Mouse (Mus musculus): ENCODE measurements at regions not wholly inside any gene's neighbourhood (a gene's known extent, or its start where the extent isn't known, plus 50 kb on each side); places are given as distances from the start of the nearest gene placed in this dataset.

GRCm38 (mm10) chr15:63006471-63007228 lies 838.3 kb downstream of the Gsdmc2 start:
- Histone ChIP-seq H3K9me3 (no peaks in the 10 kb centered on the region), H3K4me1 (no peaks in the 10 kb centered on the region), H3K27ac (no peak overlapping the region), H3K36me3 (no peaks in the 10 kb centered on the region), H3K9ac (no peak overlapping the region), H3K4me2 (no peak overlapping the region), H3K27me3 (replicated peaks) (no peaks in the 10 kb centered on the region), H3K4me3 (replicated peaks) (no peak overlapping the region)
- ATAC-seq (ENCODE audit: insufficient read depth, low FRiP score, low read depth): no peak
- WGBS: 77% methylated on average over 14 of the region's 14 CpGs

- no peak overlapping the region for H3K27ac ChIP-seq
- ATAC-seq (ENCODE audit: insufficient read depth, low FRiP score, low read depth): no peak
- WGBS: 83% methylated on average over 2 of the region's 2 CpGs
These were observed 850.3 kb downstream of the Gsdmc2 start for GRCm38 (mm10) chr15:62994691-62995090.

GRCm38 (mm10) chr15:62986871-62987270 lies 858.1 kb downstream of the Gsdmc2 start:
- H3K9ac ChIP-seq: no peak overlapping the region
- H3K27ac ChIP-seq: no peak overlapping the region
- ATAC-seq (ENCODE audit: insufficient read depth, low FRiP score, low read depth): no peak
- no peak overlapping the region for H3K4me3 ChIP-seq (replicated peaks)
- no peaks in the 10 kb centered on the region for H3K9me3 ChIP-seq
- H3K4me2 ChIP-seq: no peak overlapping the region
- no peaks in the 10 kb centered on the region for H3K27me3 ChIP-seq (replicated peaks)
- 62% methylated on average over 4 of the region's 4 CpGs for WGBS
- no peaks in the 10 kb centered on the region for H3K4me1 ChIP-seq
- no peaks in the 10 kb centered on the region for H3K36me3 ChIP-seq

More at GRCm38 (mm10) chr15:62994691-62995090, 850.3 kb downstream of the Gsdmc2 start:
- H3K4me3 ChIP-seq (replicated peaks): no peak overlapping the region
- no peaks in the 10 kb centered on the region for H3K27me3 ChIP-seq (replicated peaks)
- H3K4me2 ChIP-seq: no peak overlapping the region
- no peaks in the 10 kb centered on the region for H3K36me3 ChIP-seq
- no peak overlapping the region for H3K9ac ChIP-seq
- H3K4me1 ChIP-seq: no peaks in the 10 kb centered on the region
- H3K9me3 ChIP-seq: no peaks in the 10 kb centered on the region

- no peak for ATAC-seq (ENCODE audit: insufficient read depth, low FRiP score, low read depth)
These were observed 858.8 kb downstream of the Gsdmc2 start for GRCm38 (mm10) chr15:62986147-62986546.

GRCm38 (mm10) chr15:62970566-62970965 lies 874.4 kb downstream of the Gsdmc2 start:
- H3K4me2 ChIP-seq: no peak overlapping the region
- H3K27me3 ChIP-seq (replicated peaks): no peaks in the 10 kb centered on the region
- no peak for ATAC-seq (ENCODE audit: insufficient read depth, low FRiP score, low read depth)
- WGBS: 84% methylated on average over 2 of the region's 2 CpGs
- H3K36me3 ChIP-seq: no peaks in the 10 kb centered on the region
- no peaks in the 10 kb centered on the region for H3K9me3 ChIP-seq
- no peaks in the 10 kb centered on the region for H3K4me1 ChIP-seq
- no peak overlapping the region for H3K4me3 ChIP-seq (replicated peaks)
- no peak overlapping the region for H3K27ac ChIP-seq
- no peak overlapping the region for H3K9ac ChIP-seq

More at GRCm38 (mm10) chr15:62986147-62986546, 858.8 kb downstream of the Gsdmc2 start:
- Histone ChIP-seq H3K4me2 (no peak overlapping the region), H3K4me3 (replicated peaks) (no peak overlapping the region), H3K27ac (no peak overlapping the region), H3K9ac (no peak overlapping the region), H3K36me3 (no peaks in the 10 kb centered on the region), H3K9me3 (no peaks in the 10 kb centered on the region), H3K4me1 (no peaks in the 10 kb centered on the region), H3K27me3 (replicated peaks) (no peaks in the 10 kb centered on the region)
- 53% methylated on average over 7 of the region's 7 CpGs for WGBS

- H3K36me3 ChIP-seq: no peaks in the 10 kb centered on the region
- peak overlapping the region; percentile 16; the same call in 1 of the 2 replicates for H3K27ac ChIP-seq
- no peak overlapping the region for H3K9ac ChIP-seq
- no peaks in the 10 kb centered on the region for H3K27me3 ChIP-seq (replicated peaks)
- H3K9me3 ChIP-seq: no peaks in the 10 kb centered on the region
- no peak overlapping the region for H3K4me2 ChIP-seq
- no peak overlapping the region for H3K4me3 ChIP-seq (replicated peaks)
- no peaks in the 10 kb centered on the region for H3K4me1 ChIP-seq
- WGBS: 37% methylated on average over 5 of the region's 5 CpGs
- ATAC-seq (ENCODE audit: insufficient read depth, low FRiP score, low read depth): no peak
These were observed 882.3 kb downstream of the Gsdmc2 start for GRCm38 (mm10) chr15:62962681-62963080.

GRCm38 (mm10) chr15:62960623-62961022 lies 884.4 kb downstream of the Gsdmc2 start:
- H3K9me3 ChIP-seq: no peaks in the 10 kb centered on the region
- no peak for ATAC-seq (ENCODE audit: insufficient read depth, low FRiP score, low read depth)

GRCm38 (mm10) chr15:62958506-62959330 lies 886.3 kb downstream of the Gsdmc2 start:
- H3K9ac ChIP-seq: no peak overlapping the region
- WGBS: 90% methylated on average over 2 of the region's 2 CpGs

More at GRCm38 (mm10) chr15:62960623-62961022, 884.4 kb downstream of the Gsdmc2 start:
- Histone ChIP-seq H3K4me2 (no peak overlapping the region), H3K4me1 (no peaks in the 10 kb centered on the region), H3K4me3 (replicated peaks) (no peak overlapping the region), H3K27ac (no peak overlapping the region), H3K27me3 (replicated peaks) (no peaks in the 10 kb centered on the region), H3K9ac (no peak overlapping the region), H3K36me3 (no peaks in the 10 kb centered on the region)
- 88% methylated on average over 1 of the region's 1 CpGs for WGBS

GRCm38 (mm10) chr15:62954889-62955288 lies 890.1 kb downstream of the Gsdmc2 start:
- Histone ChIP-seq H3K4me3 (replicated peaks) (no peak overlapping the region), H3K36me3 (no peaks in the 10 kb centered on the region), H3K27ac (no peak overlapping the region), H3K4me2 (no peak overlapping the region), H3K9ac (no peak overlapping the region), H3K27me3 (replicated peaks) (no peaks in the 10 kb centered on the region), H3K4me1 (no peaks in the 10 kb centered on the region), H3K9me3 (no peaks in the 10 kb centered on the region)
- ATAC-seq (ENCODE audit: insufficient read depth, low FRiP score, low read depth): no peak
- 71% methylated on average over 1 of the region's 1 CpGs for WGBS

More at GRCm38 (mm10) chr15:62958506-62959330, 886.3 kb downstream of the Gsdmc2 start:
- no peaks in the 10 kb centered on the region for H3K9me3 ChIP-seq
- no peaks in the 10 kb centered on the region for H3K4me1 ChIP-seq
- H3K27me3 ChIP-seq (replicated peaks): no peaks in the 10 kb centered on the region
- no peaks in the 10 kb centered on the region for H3K36me3 ChIP-seq
- no peak overlapping the region for H3K4me3 ChIP-seq (replicated peaks)
- H3K4me2 ChIP-seq: no peak overlapping the region
- no peak overlapping the region for H3K27ac ChIP-seq
- ATAC-seq (ENCODE audit: insufficient read depth, low FRiP score, low read depth): no peak

- no peak for ATAC-seq (ENCODE audit: insufficient read depth, low FRiP score, low read depth)
- no peak overlapping the region for H3K4me2 ChIP-seq
- H3K9ac ChIP-seq: no peak overlapping the region
- no peaks in the 10 kb centered on the region for H3K27me3 ChIP-seq (replicated peaks)
- H3K36me3 ChIP-seq: no peaks in the 10 kb centered on the region
- 0 out of 2 replicates have a peak overlapping the region, but pooled peaks have one; percentile 9 for H3K27ac ChIP-seq
- no peak overlapping the region for H3K4me3 ChIP-seq (replicated peaks)
- 74% methylated on average over 9 of the region's 9 CpGs for WGBS
- H3K4me1 ChIP-seq: no peaks in the 10 kb centered on the region
- no peaks in the 10 kb centered on the region for H3K9me3 ChIP-seq
These were observed 890.6 kb downstream of the Gsdmc2 start for GRCm38 (mm10) chr15:62954322-62954820.

- Histone ChIP-seq H3K4me1 (no peaks in the 10 kb centered on the region), H3K4me2 (no peak overlapping the region), H3K4me3 (replicated peaks) (no peak overlapping the region), H3K9me3 (no peaks in the 10 kb centered on the region), H3K27ac (peak overlapping the region; percentile 76; the same call in 1 of the 2 replicates), H3K27me3 (replicated peaks) (no peaks in the 10 kb centered on the region), H3K36me3 (no peaks in the 10 kb centered on the region), H3K9ac (no peak overlapping the region)
- no peak; the same call in 1 of the 2 replicates for ATAC-seq (ENCODE audit: insufficient read depth, low FRiP score, low read depth)
- 37% methylated on average over 6 of the region's 6 CpGs for WGBS
These were observed 891.6 kb downstream of the Gsdmc2 start for GRCm38 (mm10) chr15:62953215-62953941.
